Mouse (Mus musculus): Measurements from ENCODE around the gene G2e3. TPM values are rescaled to one million over a fixed set of nuclear protein-coding genes. Genes with fewer than 3 reads are reported as not detected.

Gene G2e3
- polyA plus RNA-seq (2012; rRNA removed): 0.51 and 0.59 TPM in 2 replicates

DNA sequence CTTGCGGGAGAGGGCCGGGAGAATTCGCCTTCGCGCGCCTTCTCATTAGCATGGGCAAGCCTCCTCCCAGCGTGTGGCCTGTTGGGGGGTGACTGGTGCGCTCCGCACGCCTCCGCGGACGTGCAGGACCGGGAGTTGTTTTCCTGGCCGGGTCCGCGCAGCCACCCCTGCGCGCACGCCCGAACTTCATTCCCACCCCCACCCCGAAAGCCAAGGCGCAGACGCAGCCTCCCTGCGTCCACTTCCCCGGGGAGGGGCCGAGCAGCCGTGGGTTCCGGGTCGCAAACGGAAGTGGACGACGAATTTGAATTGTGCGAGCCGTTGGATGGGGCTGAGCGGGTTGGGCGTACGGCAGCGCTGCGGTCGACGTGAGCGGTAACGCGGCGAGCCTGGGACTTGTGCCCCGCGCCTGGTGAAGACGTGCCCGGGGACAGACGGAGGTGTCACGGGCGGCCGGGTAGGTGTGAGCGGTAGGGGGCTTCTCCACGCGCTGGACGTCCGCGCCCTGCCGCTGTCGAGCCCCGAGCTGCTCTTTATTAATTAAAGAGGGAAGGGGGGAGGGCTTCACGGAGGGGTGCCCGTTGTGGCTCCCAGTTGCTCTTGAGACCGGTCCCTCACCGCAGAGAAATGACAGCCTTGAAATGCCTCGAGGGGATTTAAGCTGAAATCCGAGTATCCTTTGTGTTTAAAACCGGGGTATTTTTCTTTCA is at the start of gene G2e3:
G2e3 (plus strand) TSS at position 74 of the 710 bp plus-strand sequence.

DNA sequence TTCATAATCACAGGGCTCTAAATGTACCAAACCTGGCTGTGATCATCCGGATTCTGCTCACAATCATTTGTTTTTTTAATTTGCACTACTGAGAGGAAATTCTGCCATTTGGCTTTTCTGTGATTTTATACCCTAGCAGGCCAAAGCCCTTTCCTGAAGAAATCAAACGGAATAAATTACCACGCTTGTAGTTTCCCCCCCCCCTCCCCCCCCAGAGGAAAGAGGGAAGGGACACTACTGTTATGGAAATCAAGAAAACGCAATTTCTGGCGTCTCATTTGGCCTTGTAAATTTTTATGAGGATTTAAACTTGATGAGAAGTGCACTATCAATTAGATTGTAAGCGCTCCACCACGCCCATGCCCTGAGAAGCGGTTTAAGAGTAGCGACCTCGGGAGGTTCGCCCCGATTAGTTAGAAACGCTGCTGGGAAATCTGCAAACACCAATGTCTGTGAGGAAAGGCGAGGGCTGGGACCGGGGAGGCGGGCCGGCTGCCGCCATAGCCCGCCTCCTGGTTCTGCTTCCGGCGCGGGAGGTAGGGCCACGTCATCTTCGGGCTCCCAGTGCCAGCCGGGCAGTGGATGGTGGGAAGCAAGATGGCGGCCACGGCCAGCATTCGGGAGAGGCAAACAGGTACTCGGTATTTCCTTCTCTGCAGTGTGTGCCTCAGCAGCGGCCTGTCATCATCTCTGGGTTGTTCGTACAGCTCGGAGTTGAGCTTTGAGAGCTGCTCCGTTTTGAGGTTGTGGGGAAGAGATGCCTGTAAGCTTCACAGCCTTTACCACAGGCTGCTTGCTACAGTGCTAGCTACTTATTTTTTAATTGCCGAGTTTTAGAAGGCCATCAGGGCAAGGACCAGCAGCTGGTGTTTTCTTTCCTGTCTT is 29.4 kb downstream of the G2e3 start, which contains the start of gene Scfd1:
Scfd1 (plus strand) TSS at position 508 of the 885 bp plus-strand sequence.

Other genes starting within 250 kb of the G2e3 start
- gene Scfd1, start 29.4 kb downstream of the G2e3 start, polyA plus RNA-seq (2012; rRNA removed): 4.6 and 6.2 TPM in 2 replicates
- 42.1 and 71.2 TPM in 2 replicates for gene Coch, start 245.3 kb downstream of the G2e3 start, polyA plus RNA-seq (2012; rRNA removed)

Measured in ovary, adult 2 months (tissue).